Mouse (Mus musculus) adrenal gland, postnatal 36 days (tissue): ENCODE results near the gene Il1rn. TPM values are rescaled to one million over a fixed set of nuclear protein-coding genes. Genes with fewer than 3 reads are reported as not detected.
A peak's percentile ranks its signal among the peaks of the same experiment; 100 is the strongest.

Experiments
- DNase-seq, 2 experiments: peaks; one replicate each; pipeline ENCODE4 v3.0.0; 2021; ENCODE audit warnings: mixed read lengths in 1 of 2
- long read RNA-seq, 2 experiments: library from polyadenylated mRNA; stranded (forward); transcript quantifications; one replicate each; pipeline ENCODE4 v2.0.0; 2021; ENCODE audit warnings: borderline sequencing depth in 2 of 2
- total RNA-seq, 2 experiments: library from RNA; stranded (reverse); gene quantifications; 2 replicates each; pipeline ENCODE4 v1.2.3; 2021

The Il1rn gene
- under 1 TPM; 0.16 to 0.79 TPM for total RNA-seq
- long read RNA-seq, experiment 1, partial matches to known transcripts: 0 of 1 reads
- long read RNA-seq, experiment 1, other reads (novel, unspliced or antisense): 1 of 1 reads
- long read RNA-seq, experiment 2: 0 reads

GRCm38 (mm10) chr2:24336545-24336944 lies at the start of gene Il1rn:
Gene Il1rn, plus strand, starts transcription at chr2:24336853.
- no peak for DNase-seq

DNA sequence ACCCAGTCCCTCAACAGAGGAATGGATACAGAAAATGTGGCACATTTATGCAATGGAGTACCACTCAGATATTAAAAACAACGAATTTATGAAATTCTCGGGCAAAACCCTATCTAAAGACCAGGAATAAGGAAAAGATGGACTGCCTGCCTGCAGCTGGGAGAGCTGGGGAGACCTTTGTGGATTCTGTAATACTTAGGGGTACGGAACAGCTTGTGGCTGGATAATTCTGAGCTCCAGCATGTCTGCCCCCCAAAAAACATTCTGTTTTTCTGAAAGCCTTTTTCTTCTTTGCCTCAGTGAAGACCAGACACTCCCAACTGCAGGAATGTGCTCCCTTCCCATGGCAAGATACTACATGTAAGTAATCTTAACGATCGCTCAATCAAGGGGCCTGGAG lies 45.8 kb upstream of the Il1rn start, which contains the start of gene Il1f10:
Gene Il1f10, plus strand, starts transcription at position 301 of the 400 bp plus-strand sequence.
- DNase-seq: no peak

DNA sequence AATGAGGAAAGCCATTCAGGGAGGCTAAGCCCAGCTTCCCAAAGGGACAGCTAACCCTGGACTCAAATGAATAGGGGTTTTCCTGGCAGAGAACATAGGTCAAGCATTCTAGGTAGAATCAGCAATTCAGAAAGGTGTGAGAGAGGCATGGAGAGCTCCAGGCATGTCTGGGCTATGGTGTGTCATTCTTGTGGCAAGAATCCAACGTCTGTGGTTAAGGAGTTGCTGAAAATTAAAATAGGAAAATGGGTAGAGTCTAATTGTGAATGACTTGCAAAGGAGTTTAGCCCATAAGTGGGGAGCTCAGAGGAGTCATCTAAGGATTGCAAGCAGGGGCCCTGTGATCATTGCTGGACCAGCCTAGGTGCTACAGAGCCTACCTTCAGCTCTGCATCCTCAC lies 42.0 kb upstream of the Il1rn start:
- no peak for DNase-seq

- peak in 1 of 2 experiments; percentile 31 for DNase-seq
These were observed 39.8 kb upstream of the Il1rn start for GRCm38 (mm10) chr2:24296837-24297236.

- peak; percentile 2 to 11 for DNase-seq
These were observed 25.2 kb upstream of the Il1rn start for GRCm38 (mm10) chr2:24311302-24312001.

DNA sequence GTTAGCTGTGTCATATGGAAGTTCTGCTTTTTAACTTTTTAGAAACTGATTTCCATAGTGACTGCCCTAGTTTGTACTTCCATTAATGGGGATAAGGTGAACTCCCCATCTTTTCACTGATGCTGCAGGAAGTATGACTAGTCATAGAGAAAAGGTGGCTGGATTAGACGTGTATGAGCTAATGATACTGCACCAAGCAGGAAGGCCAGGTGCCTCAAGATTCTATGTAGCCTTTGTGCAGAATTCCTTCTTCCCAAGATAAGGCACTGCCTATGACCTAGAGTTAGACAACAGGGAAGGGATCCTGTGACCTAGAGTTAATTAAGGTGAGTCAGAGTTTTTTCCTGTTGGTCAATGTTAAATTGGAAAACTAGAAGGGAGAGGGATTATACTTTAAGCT lies 19.7 kb upstream of the Il1rn start:
- DNase-seq: no peak

DNA sequence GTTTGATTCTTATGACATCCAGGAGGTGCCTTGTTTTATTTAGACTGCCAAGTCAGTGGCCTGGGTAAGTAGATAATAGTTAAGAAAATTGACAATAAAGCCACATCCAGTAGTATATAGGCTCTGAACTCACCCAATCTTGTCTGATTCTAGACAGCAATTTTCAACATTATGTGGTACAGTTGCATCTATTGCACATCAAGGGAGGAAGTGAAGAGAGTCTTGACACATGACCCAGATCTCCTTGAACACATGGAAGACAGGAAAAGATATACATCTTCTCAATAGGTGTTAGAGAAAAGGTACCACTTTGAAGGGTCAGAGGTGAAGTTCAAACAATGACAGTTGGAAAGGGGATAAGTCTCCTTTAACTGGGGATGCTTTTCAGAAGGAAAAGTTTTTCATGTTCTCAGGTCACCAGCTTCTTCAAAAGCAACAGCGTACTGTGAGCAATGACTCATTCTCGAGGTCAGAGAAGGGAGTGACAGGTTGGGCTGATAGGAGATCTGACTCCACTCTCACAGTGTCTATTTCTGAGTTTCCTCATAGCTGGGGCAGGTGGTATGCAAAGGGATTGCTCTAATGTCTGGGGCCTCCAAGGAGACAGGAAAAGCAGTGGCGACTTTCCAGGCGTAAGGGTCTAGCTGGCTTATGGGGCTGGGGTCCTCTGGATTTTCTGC lies 18.6 kb upstream of the Il1rn start:
- DNase-seq: no peak

DNA sequence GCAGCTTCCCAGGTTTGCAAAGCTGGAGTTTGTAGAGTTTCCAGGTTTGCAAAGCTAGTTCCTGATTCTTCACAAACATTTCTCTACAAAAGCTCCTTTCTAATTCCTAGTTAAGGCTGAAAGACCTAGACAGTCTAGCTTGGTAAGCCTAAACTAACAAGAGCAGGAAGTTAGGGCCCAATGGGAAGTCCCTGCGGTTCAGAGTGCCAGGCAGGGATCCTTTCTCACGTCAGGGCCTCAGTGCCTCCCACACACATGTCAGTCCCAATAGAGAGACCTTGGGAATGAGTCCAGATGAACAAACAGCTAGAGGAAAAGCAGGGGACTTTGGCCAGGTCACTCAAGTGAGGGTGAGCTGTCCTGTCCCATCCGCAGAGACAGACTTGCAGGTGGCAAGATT lies 1.3 kb upstream of the Il1rn start:
- peak; percentile 43 to 49 for DNase-seq

DNA sequence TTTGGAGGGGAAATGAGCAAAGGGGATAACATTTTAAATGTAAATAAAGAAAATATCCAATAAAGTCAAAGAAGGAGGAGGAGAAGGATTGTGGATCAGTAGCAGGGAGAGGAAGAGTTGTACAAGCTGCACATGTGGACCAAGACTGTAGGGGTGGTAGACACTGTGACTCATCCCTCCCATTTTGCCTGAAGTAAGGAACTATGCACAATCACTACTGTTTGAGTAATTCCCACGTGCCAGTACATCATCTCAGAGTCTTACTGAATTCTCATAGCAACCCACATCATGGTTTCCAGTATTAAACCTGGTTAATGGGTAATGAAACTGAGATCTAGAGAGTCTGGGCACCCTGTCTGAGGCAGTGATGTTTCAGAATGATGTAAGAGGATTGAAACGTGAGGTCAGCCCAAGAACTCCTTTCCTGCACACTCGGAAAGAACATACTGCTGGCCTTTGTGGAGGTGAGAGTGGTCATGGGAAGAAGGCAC lies 4.8 kb downstream of the Il1rn start:
- no peak for DNase-seq

DNA sequence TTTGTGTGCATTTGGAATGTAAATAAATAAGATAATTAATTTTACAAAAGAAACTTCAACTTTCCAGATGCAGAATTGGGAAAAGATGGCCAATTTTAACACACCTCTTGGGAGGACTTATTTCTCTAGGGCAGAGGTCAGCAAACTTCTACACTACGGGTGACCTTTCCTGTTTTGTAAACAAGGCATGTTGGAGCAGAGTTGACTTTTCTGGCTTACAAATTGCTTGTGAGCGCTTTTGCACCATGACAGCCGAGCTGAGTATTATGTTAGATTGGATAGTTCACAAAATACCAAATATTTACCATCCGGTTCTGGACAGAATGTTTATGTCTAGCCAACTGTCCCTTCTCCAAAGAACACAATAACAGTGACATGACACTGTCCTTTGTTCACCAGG lies 8.0 kb downstream of the Il1rn start:
- DNase-seq: no peak

GRCm38 (mm10) chr2:24345056-24345455 lies 8.4 kb downstream of the Il1rn start:
- no peak for DNase-seq

DNA sequence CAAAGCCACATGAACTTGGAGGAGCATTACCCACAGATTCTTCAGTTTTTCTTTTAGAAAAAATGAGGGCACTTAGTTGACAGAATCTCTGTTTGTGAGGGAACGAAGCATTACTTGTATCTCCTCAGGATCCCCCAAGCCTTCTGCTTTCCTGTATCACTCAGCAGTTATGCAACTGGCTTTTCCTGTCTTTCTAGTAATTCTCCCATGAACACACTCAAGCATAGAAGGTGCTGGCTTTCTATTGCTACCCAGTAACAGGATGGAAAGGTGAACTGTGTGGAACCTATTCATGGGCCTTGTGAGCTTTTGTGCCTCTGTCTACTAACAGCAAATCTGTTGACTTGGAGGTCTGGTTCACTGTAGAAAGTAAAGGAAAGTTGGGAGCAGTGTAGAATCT lies 11.3 kb downstream of the Il1rn start:
- no peak for DNase-seq

- DNase-seq: no peak
These were observed 14.5 kb downstream of the Il1rn start for GRCm38 (mm10) chr2:24351159-24351558.

DNA sequence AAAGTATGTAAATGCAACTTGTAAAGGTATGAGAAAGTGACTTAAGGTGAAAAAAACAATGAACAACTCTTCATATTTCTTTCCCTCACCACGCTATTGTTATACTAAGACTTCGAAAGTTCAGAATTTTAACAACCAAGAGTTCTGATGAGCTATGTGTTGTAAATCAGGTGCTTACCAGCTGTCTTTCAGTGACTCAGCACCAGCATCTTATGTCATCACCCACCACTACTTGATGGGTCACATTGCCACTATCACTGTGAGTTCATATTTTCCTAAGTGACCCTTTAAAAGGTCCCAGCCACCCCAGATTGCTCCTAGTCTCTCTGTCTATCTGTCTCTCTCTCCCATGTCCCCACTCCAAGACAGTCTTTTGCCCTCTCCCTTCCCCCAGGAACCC lies 16.4 kb downstream of the Il1rn start:
- no peak for DNase-seq

GRCm38 (mm10) chr2:24357642-24358041 lies 21.0 kb downstream of the Il1rn start:
- DNase-seq: peak in 1 of 2 experiments; percentile 24

DNA sequence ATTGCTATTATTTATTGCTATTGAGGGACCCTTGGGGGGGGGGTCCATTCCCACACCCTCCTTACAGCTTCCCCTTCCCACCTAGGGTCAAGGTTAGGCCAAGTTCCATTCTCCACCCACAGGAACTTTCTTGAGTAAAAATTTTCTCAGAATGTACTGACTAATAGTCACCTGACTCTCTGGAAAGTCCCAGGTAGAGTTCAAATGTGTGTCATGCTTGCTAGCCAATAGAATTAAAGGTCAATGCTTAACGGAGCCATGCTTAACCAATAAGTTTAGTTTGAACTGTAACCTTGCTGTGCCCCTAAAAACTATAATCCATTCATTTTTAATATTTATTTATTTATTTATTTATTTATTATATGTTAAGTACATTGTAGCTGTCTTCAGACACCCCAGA lies 22.7 kb downstream of the Il1rn start:
- no peak for DNase-seq

DNA sequence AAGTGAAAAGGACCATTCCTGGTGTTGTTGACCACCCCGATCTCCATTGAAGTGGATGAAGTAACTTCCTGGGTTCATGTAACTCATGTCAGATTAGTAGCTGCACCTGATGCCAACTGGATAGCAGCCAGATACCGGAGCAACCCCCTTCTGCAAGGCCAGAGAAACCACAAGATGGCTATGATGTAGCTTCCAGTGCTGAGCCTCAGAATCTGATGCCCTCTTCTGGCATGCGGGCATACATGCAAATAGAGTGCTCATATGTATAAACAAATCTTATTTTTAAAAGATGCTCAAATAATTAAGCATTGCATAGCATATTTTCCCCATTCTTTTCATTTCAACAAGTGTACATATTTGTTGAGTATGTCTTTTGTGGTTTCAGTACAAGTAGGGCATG lies 27.2 kb downstream of the Il1rn start:
- peak in 1 of 2 experiments; percentile 14 for DNase-seq

DNA sequence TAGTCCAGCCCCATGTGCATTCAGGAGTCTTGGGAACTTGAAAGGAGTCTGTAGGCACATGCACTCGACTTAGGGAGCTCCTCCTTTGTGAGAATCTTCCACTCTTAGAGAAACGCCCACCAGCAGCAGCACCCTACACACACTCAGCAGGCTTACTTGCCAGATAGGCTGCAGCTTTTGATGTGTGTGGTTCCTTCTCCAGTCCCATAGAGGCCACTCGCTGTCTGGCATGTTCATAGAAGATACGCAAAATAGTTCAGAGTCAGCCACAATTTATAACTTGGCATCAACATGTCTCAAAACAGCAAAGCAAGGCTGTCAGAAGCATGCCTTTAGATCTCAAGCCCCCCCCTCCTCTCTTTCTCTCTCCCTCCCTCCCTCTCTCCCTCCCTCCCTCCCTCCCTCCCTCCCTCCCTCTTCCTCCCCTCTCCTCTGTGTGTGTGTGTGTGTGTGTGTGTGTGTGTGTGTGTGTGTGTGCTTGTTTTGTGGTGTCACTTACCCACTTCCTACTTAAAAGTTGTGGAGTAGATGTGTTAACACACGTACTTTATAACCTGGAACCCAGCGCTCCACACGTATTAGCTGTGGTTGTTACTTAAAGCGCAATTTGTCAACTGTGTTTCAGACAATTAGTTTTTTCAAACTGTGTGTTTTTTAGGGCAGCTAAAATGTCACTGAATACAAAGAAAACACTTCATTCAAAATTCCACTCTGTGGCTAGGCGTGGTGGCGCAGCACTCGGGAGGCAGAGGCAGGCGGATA lies 29.7 kb downstream of the Il1rn start:
- DNase-seq: no peak

GRCm38 (mm10) chr2:24367030-24367894 lies 30.6 kb downstream of the Il1rn start, which contains the start of gene Psd4:
Gene Psd4, plus strand, starts transcription at chr2:24367580.
- peak; percentile 79 for DNase-seq

DNA sequence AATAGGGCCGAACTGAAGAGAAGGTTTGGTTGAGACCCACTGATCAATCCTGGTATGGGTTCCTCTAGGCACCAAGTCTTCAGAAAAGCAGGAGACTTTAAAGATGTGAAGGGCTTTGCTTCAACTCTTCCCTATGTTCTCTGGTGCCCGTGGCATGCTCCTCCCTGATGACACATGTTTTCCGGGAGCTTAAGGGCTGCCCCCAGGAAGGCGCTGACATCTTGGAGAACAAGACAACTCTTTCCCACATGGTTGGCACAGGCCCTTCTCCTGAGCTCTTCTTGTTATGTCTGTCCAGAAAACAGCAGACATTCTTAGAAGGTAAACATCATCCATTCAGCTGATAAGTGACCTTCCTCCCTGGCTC lies 31.2 kb downstream of the Il1rn start:
- no peak for DNase-seq

- DNase-seq: no peak
These were observed 42.2 kb downstream of the Il1rn start for GRCm38 (mm10) chr2:24378747-24379450.
